Mouse (Mus musculus) heart, adult 2 months (tissue): ENCODE data around the gene Rcc2.

Experiments used
- CTCF ChIP-seq: fragments of 200-600 bp; IDR thresholded peaks from 2 replicates; pipeline ENCODE4 v1.8.1; 2022; ENCODE audit warnings: antibody characterized with exemption, mild to moderate bottlenecking, moderate library complexity
- POLR2A ChIP-seq: fragments of 200-500 bp; IDR thresholded peaks from 2 replicates; pipeline ENCODE4 v1.6.1; 2011; ENCODE audit warnings: mild to moderate bottlenecking, low read depth, low read length, control low read depth; ENCODE audit not compliant: insufficient read depth

- no peak for TF ChIP-seq CTCF
- no peak for TF ChIP-seq POLR2A
These were observed 55.5 kb downstream of the Rcc2 start for GRCm38 (mm10) chr4:140755811-140756210.
